ENCODE assay signal across 32 mouse cellular contexts in the genomic region with DNA sequence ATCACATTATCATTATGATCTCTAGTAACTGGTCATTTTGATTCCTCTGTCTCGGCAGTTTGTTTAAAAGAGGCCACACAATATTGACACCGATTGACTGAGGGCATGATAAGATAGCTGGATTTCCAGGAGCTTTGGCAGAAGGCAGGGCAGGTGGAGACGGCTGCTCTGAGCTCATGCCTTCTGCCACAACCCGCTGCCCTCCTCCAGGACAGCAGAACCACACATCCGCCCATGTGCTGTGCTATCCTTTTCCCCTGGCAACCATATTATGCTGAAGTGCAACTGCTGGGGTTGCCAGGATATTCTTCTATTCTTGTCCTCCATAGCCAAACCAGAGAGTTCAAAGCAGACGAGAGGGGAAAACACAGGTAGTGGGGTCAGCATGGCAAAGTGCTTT. TPM values are rescaled to one million over a fixed set of nuclear protein-coding genes. Genes with fewer than 3 reads are reported as not detected.
DNase-seq lines count a peak whose midpoint lies in the region; ATAC-seq lines count a peak whose summit lies in the region.
"Had no signal": no experiment of that assay in that cellular context is flagged by ENCODE, and none has a peak within 500 bp of the region (broad histone marks: within the 10 kb centered on the region; RNA-seq: fewer than 3 reads in every experiment).

No protein-coding gene starts in this region.

- WGBS in forebrain, embryonic 15.5 days = 84% methylated on average over 6 of the region's 6 CpGs
- 87% methylated on average over 6 of the region's 6 CpGs for WGBS in forebrain, embryonic 13.5 days

- no peak overlapping the region for H3K4me3 ChIP-seq in forebrain, embryonic 15.5 days
- H3K4me3 ChIP-seq in forebrain, embryonic 13.5 days = no peak overlapping the region
- H3K4me3 ChIP-seq: embryonic facial prominence, embryonic 12.5 days; hindbrain, embryonic 10.5 days; intestine, embryonic 15.5 days; limb, embryonic 12.5 days; liver, embryonic 15.5 days; midbrain, embryonic 15.5 days; neural tube, embryonic 12.5 days; stomach, embryonic 15.5 days had no signal

- no peaks in the 10 kb centered on the region for H3K27me3 ChIP-seq in forebrain, embryonic 15.5 days
- H3K27me3 ChIP-seq in forebrain, embryonic 13.5 days = no peaks in the 10 kb centered on the region
- H3K27me3 ChIP-seq: embryonic facial prominence, embryonic 12.5 days; intestine, embryonic 15.5 days; limb, embryonic 12.5 days; liver, embryonic 15.5 days; midbrain, embryonic 15.5 days; neural tube, embryonic 12.5 days; stomach, embryonic 15.5 days had no signal

- no peaks in the 10 kb centered on the region for H3K36me3 ChIP-seq in forebrain, embryonic 15.5 days
- H3K36me3 ChIP-seq in forebrain, embryonic 13.5 days (ENCODE audit: poor library complexity, severe bottlenecking) = no peaks in the 10 kb centered on the region
- H3K36me3 ChIP-seq: embryonic facial prominence, embryonic 12.5 days; G1E; hindbrain, embryonic 10.5 days; intestine, embryonic 15.5 days; limb, embryonic 12.5 days; liver, embryonic 15.5 days; midbrain, embryonic 15.5 days; neural tube, embryonic 12.5 days; stomach, embryonic 15.5 days had no signal

- H3K9me3 ChIP-seq in forebrain, embryonic 15.5 days = no peaks in the 10 kb centered on the region
- H3K9me3 ChIP-seq in forebrain, embryonic 13.5 days (replicated peaks) = no peaks in the 10 kb centered on the region
- H3K9me3 ChIP-seq: embryonic facial prominence, embryonic 12.5 days; G1E; hindbrain, embryonic 10.5 days; intestine, embryonic 15.5 days; limb, embryonic 12.5 days; liver, embryonic 15.5 days; midbrain, embryonic 15.5 days; neural tube, embryonic 12.5 days; stomach, embryonic 15.5 days had no signal

- H3K4me2 ChIP-seq in forebrain, embryonic 15.5 days (replicated peaks) = no peak overlapping the region
- no peak overlapping the region for H3K4me2 ChIP-seq in forebrain, embryonic 13.5 days
- H3K4me2 ChIP-seq: embryonic facial prominence, embryonic 12.5 days; intestine, embryonic 15.5 days; limb, embryonic 12.5 days; liver, embryonic 15.5 days; lung, embryonic 14.5 days; midbrain, embryonic 15.5 days; neural tube, embryonic 12.5 days; stomach, embryonic 15.5 days had no signal

- H3K9ac ChIP-seq in forebrain, embryonic 15.5 days (replicated peaks) = no peak overlapping the region
- H3K9ac ChIP-seq in forebrain, embryonic 13.5 days = no peak overlapping the region
- H3K9ac ChIP-seq: embryonic facial prominence, embryonic 12.5 days; intestine, embryonic 15.5 days; limb, embryonic 12.5 days; liver, embryonic 15.5 days; lung, embryonic 14.5 days; midbrain, embryonic 15.5 days; neural tube, embryonic 12.5 days; stomach, embryonic 15.5 days had no signal

- ATAC-seq in forebrain, embryonic 15.5 days (replicated peaks) = 0 out of 2 replicates have a peak, but pooled peaks have one; percentile 23
- no peak for ATAC-seq in forebrain, embryonic 13.5 days
- ATAC-seq: forebrain, embryonic 16.5 days; hindbrain, embryonic 16.5 days; intestine, embryonic 15.5 days; midbrain, embryonic 15.5 days had no signal

- peak; percentile 42 for DNase-seq in cerebellum, adult 11 months
- DNase-seq in cerebellum, adult 9-10 months = peak; percentile 58
- DNase-seq in cerebellum, postnatal 36 days = peak; percentile 43 to 61
- no peak for DNase-seq in yolk sac, embryonic 10.5 days (ENCODE audit: low spot score)
- no peak for DNase-seq in gastrocnemius, adult 18-20 months (ENCODE audit: low spot score)
- no peak for DNase-seq in spleen, postnatal 14 days (ENCODE audit: low spot score in 2 of 2)
- DNase-seq: adrenal gland, adult 8-10 months; embryo, embryonic 11 days; heart, postnatal 14 days; kidney, adult 2 months; layer of hippocampus, adult 9-11 months; lung, postnatal 14 days; right cerebral cortex, adult 18-20 months; thymus, adult 18-20 months; thymus, postnatal 25 days had no signal

- H3K27ac ChIP-seq in forebrain, embryonic 15.5 days (replicated peaks) = no peak overlapping the region
- H3K27ac ChIP-seq in forebrain, embryonic 13.5 days = no peak overlapping the region
- H3K27ac ChIP-seq: embryonic facial prominence, embryonic 12.5 days; hindbrain, embryonic 10.5 days; intestine, embryonic 15.5 days; kidney, postnatal 0 days; limb, embryonic 12.5 days; liver, embryonic 15.5 days; midbrain, embryonic 15.5 days; neural tube, embryonic 12.5 days; stomach, embryonic 15.5 days had no signal

- peaks cover 4% of the 10 kb centered on the region; the same call in 1 of the 2 replicates for H3K4me1 ChIP-seq in forebrain, embryonic 15.5 days
- H3K4me1 ChIP-seq in forebrain, embryonic 13.5 days = no peaks in the 10 kb centered on the region
- H3K4me1 ChIP-seq: embryonic facial prominence, embryonic 12.5 days; hindbrain, embryonic 10.5 days; intestine, embryonic 15.5 days; limb, embryonic 12.5 days; liver, embryonic 15.5 days; midbrain, embryonic 15.5 days; neural tube, embryonic 12.5 days; stomach, embryonic 15.5 days had no signal

RNA-seq across cellular contexts. Expression of a gene that starts 21.5 kb away (rescaled TPM):
- polyA plus RNA-seq in forebrain, embryonic 15.5 days (2015; fragmentation: Nextera tagmentation; extraction: Ambion mirVana) = 12.2 and 12.7 TPM in 2 replicates
- polyA plus RNA-seq in forebrain, embryonic 13.5 days (2015; fragmentation: Nextera tagmentation; extraction: Ambion mirVana) = 7.1 and 7.7 TPM in 2 replicates
- under 1 TPM; 0.14 to 0.19 TPM for total RNA-seq in gastrocnemius, adult 18-20 months (2021)
- total RNA-seq: gastrocnemius, adult 8-10 months had no signal
- polyA plus RNA-seq: G1E; liver, adult 2 months had no signal

Comparison
In these comparisons a context has a peak if more than half of its experiments do, and no peak if none do; other contexts are left out.
1. DNase-seq: peak in cerebellum, adult 11 months (single experiment), cerebellum, adult 9-10 months (single experiment) and cerebellum, postnatal 36 days (2 of 2); none in yolk sac, embryonic 10.5 days (single experiment), gastrocnemius, adult 18-20 months (single experiment) and spleen, postnatal 14 days (0 of 2).